Mouse (Mus musculus) neural tube, embryonic 12.5 days (tissue): Measurements from ENCODE around the gene Ehmt1. TPM values are rescaled to one million over a fixed set of nuclear protein-coding genes. Genes with fewer than 3 reads are reported as not detected.

Experiments used
- microRNA-seq: library from miRNA; unstranded; fragments of <30 nt; microRNA quantifications from one replicate; pipeline ENCODE4, GENCODE M21; 2017
- polyA plus RNA-seq: library from polyadenylated mRNA; unstranded; fragments of >200 nt; fragmentation: Nextera tagmentation; extraction: Ambion mirVana; gene quantifications from 2 replicates; pipeline ENCODE4 v1.2.1, GENCODE M21; 2016

Ehmt1 gene
- polyA plus RNA-seq, 1 experiment from 2014 or later = 121 TPM

Small RNA genes lying within 50 kb of the gene (microRNA-seq; reads per million reads assigned to microRNA genes)
- gene Gm22875 = not detected

Other genes starting within 250 kb of the Ehmt1 start
- 6.8 and 7.3 TPM in 2 replicates for gene Cacna1b, start 156.5 kb downstream of the Ehmt1 start, polyA plus RNA-seq
- 18.9 and 20.3 TPM in 2 replicates for gene Arrdc1, start 15.6 kb upstream of the Ehmt1 start, polyA plus RNA-seq
- 22.0 and 26.9 TPM in 2 replicates for gene Zmynd19, start 30.2 kb upstream of the Ehmt1 start, polyA plus RNA-seq
- gene Dph7, start 42.8 kb upstream of the Ehmt1 start, polyA plus RNA-seq = 29.6 and 29.8 TPM in 2 replicates
- gene Mrpl41, start 55.5 kb upstream of the Ehmt1 start, polyA plus RNA-seq = 150 and 168 TPM in 2 replicates
- 3.3 and 5.2 TPM in 2 replicates for gene Pnpla7, start 56.4 kb upstream of the Ehmt1 start, polyA plus RNA-seq
- 114 and 120 TPM in 2 replicates for gene Nsmf, start 134.7 kb upstream of the Ehmt1 start, polyA plus RNA-seq
- not detected in 2 replicates for gene Entpd8, start 160.7 kb upstream of the Ehmt1 start, polyA plus RNA-seq
- not detected in 2 replicates for gene Noxa1, start 175.5 kb upstream of the Ehmt1 start, polyA plus RNA-seq